ENCODE assay signal across 11 mouse cellular contexts in genomic region chr7:30812291-30812807, GRCm38 (mm10). TPM values are rescaled to one million over a fixed set of nuclear protein-coding genes. Genes with fewer than 3 reads are reported as not detected.
DNase-seq lines count a peak whose midpoint lies in the region; ATAC-seq and TF ChIP-seq lines count a peak whose summit lies in the region.
"Had no signal": no experiment of that assay in that cellular context is flagged by ENCODE, and none has a peak within 500 bp of the region (broad histone marks: within the 10 kb centered on the region; RNA-seq: fewer than 3 reads in every experiment).

No protein-coding gene starts in this region.

- ATAC-seq in hindbrain, postnatal 0 days, result peak; percentile 75
- peak; percentile 67 for ATAC-seq in liver, embryonic 13.5 days (ENCODE audit: low read depth)
- peak; percentile 73 for ATAC-seq in stomach, embryonic 16.5 days (ENCODE audit: insufficient read depth, low FRiP score)
- ATAC-seq: midbrain, embryonic 15.5 days had no signal

- WGBS in spleen, adult 2 months, result 37% methylated on average over 6 of the region's 6 CpGs
- WGBS in hindbrain, postnatal 0 days, result 45% methylated on average over 6 of the region's 6 CpGs
- WGBS in liver, embryonic 13.5 days (ENCODE audit: insufficient replicate concordance), result 27% methylated on average over 6 of the region's 6 CpGs
- WGBS in stomach, embryonic 16.5 days, result 38% methylated on average over 6 of the region's 6 CpGs

- no peaks in the 10 kb centered on the region for H3K27me3 ChIP-seq in spleen, adult 2 months (ENCODE audit: control insufficient read depth, insufficient read depth, low read length)
- no peaks in the 10 kb centered on the region for H3K27me3 ChIP-seq in hindbrain, postnatal 0 days (ENCODE audit: insufficient read depth, low read length)
- H3K27me3 ChIP-seq in liver, embryonic 13.5 days, result no peaks in the 10 kb centered on the region
- no peaks in the 10 kb centered on the region for H3K27me3 ChIP-seq in stomach, embryonic 16.5 days (ENCODE audit: control insufficient read depth, insufficient read depth, low read length)
- H3K27me3 ChIP-seq: embryonic facial prominence, embryonic 15.5 days; hindbrain, embryonic 15.5 days; midbrain, embryonic 15.5 days had no signal

- no peak for DNase-seq in spleen, adult 2 months (ENCODE audit: low read depth in 1 of 2, low spot score in 2 of 2)
- DNase-seq in spleen, adult 12 weeks (ENCODE audit: low spot score), result no peak
- peak; percentile 34 for DNase-seq in hindbrain, postnatal 0 days (ENCODE audit: low spot score)
- peak; percentile 8 for DNase-seq in liver, embryonic 13.5 days
- DNase-seq in left cerebral cortex, adult 11 months (ENCODE audit: low spot score), result no peak
- no peak for DNase-seq in frontal cortex, postnatal 36 days (ENCODE audit: low spot score in 2 of 2)
- no peak for DNase-seq in left cerebral cortex, postnatal 10 days (ENCODE audit: extremely low spot score in 1 of 2, low spot score in 2 of 2)

- intact Hi-C loops in left cerebral cortex, postnatal 10 days (cut with DNase I), result no loop called here

- H3K4me3 ChIP-seq in spleen, adult 2 months (ENCODE audit: extremely low read depth, insufficient read depth, insufficient read length), result no peak overlapping the region
- H3K4me3 ChIP-seq in hindbrain, postnatal 0 days (ENCODE audit: low read length), result no peak overlapping the region
- no peak overlapping the region for H3K4me3 ChIP-seq in liver, embryonic 13.5 days (replicated peaks)
- H3K4me3 ChIP-seq in stomach, embryonic 16.5 days (replicated peaks; ENCODE audit: low read length), result no peak overlapping the region
- H3K4me3 ChIP-seq: embryonic facial prominence, embryonic 15.5 days; hindbrain, embryonic 15.5 days; midbrain, embryonic 15.5 days had no signal

- H3K27ac ChIP-seq in spleen, adult 2 months (ENCODE audit: insufficient read depth, low read length), result 0 out of 2 replicates have a peak overlapping the region, but pooled peaks have one; percentile 19
- peak overlapping the region; percentile 45; the same call in 1 of the 2 replicates for H3K27ac ChIP-seq in hindbrain, postnatal 0 days
- peak overlapping the region; percentile 52 for H3K27ac ChIP-seq in liver, embryonic 13.5 days
- H3K27ac ChIP-seq in stomach, embryonic 16.5 days (ENCODE audit: low read length), result peak overlapping the region; percentile 79
- H3K27ac ChIP-seq: embryonic facial prominence, embryonic 15.5 days; hindbrain, embryonic 15.5 days; midbrain, embryonic 15.5 days had no signal

- TF ChIP-seq POLR2A in spleen, adult 2 months (IDR thresholded peaks at IDR 0.05; ENCODE audit: low read depth, low read length), result no peak

- H3K9ac ChIP-seq in hindbrain, postnatal 0 days (replicated peaks; ENCODE audit: low read length), result no peak overlapping the region
- H3K9ac ChIP-seq in liver, embryonic 13.5 days, result no peak overlapping the region
- H3K9ac ChIP-seq in stomach, embryonic 16.5 days (ENCODE audit: low read length), result no peak overlapping the region; the same call in 1 of the 2 replicates
- H3K9ac ChIP-seq: embryonic facial prominence, embryonic 15.5 days; hindbrain, embryonic 15.5 days; midbrain, embryonic 15.5 days had no signal

- peaks cover 5% of the 10 kb centered on the region; the same call in 1 of the 2 replicates for H3K4me1 ChIP-seq in spleen, adult 2 months (ENCODE audit: control insufficient read depth, insufficient read depth, insufficient read length)
- H3K4me1 ChIP-seq in hindbrain, postnatal 0 days (ENCODE audit: insufficient read depth, low read length), result no peaks in the 10 kb centered on the region
- peaks cover 11% of the 10 kb centered on the region for H3K4me1 ChIP-seq in liver, embryonic 13.5 days (replicated peaks)
- peaks cover 13% of the 10 kb centered on the region for H3K4me1 ChIP-seq in stomach, embryonic 16.5 days (ENCODE audit: control insufficient read depth, insufficient read depth, low read length)
- H3K4me1 ChIP-seq: embryonic facial prominence, embryonic 15.5 days; hindbrain, embryonic 15.5 days; midbrain, embryonic 15.5 days had no signal

- TF ChIP-seq CTCF in spleen, adult 2 months (IDR thresholded peaks at IDR 0.05; ENCODE audit: extremely low read depth, insufficient read depth, insufficient read length, insufficient replicate concordance), result no peak
- TF ChIP-seq CTCF in hindbrain, postnatal 0 days (IDR thresholded peaks at IDR 0.05; ENCODE audit: low read depth), result no peak

- H3K4me2 ChIP-seq in hindbrain, postnatal 0 days (ENCODE audit: low read depth, low read length), result no peak overlapping the region
- H3K4me2 ChIP-seq in liver, embryonic 13.5 days, result peak overlapping the region; percentile 7; the same call in 1 of the 2 replicates
- no peak overlapping the region for H3K4me2 ChIP-seq in stomach, embryonic 16.5 days (ENCODE audit: low read depth, low read length)
- H3K4me2 ChIP-seq: embryonic facial prominence, embryonic 15.5 days; hindbrain, embryonic 15.5 days; midbrain, embryonic 15.5 days had no signal

- H3K36me3 ChIP-seq in spleen, adult 2 months (ENCODE audit: control insufficient read depth, insufficient read depth, low read length), result no peaks in the 10 kb centered on the region
- no peaks in the 10 kb centered on the region for H3K36me3 ChIP-seq in hindbrain, postnatal 0 days (ENCODE audit: insufficient read depth, low read length)
- H3K36me3 ChIP-seq in liver, embryonic 13.5 days, result no peaks in the 10 kb centered on the region
- H3K36me3 ChIP-seq in stomach, embryonic 16.5 days (ENCODE audit: control insufficient read depth, insufficient read depth, low read length), result no peaks in the 10 kb centered on the region
- H3K36me3 ChIP-seq: embryonic facial prominence, embryonic 15.5 days; hindbrain, embryonic 15.5 days; midbrain, embryonic 15.5 days had no signal

- no peaks in the 10 kb centered on the region for H3K9me3 ChIP-seq in hindbrain, postnatal 0 days (ENCODE audit: low read length)
- no peaks in the 10 kb centered on the region for H3K9me3 ChIP-seq in liver, embryonic 13.5 days (replicated peaks)
- no peaks in the 10 kb centered on the region for H3K9me3 ChIP-seq in stomach, embryonic 16.5 days (replicated peaks; ENCODE audit: control insufficient read depth, low read length)
- H3K9me3 ChIP-seq: embryonic facial prominence, embryonic 15.5 days; hindbrain, embryonic 15.5 days; midbrain, embryonic 15.5 days had no signal

RNA-seq across cellular contexts. Expression of gene Ffar2, which starts 11.2 kb away (rescaled TPM):
- polyA plus RNA-seq in spleen, adult 2 months (2012; rRNA removed), result 19.2 and 38.6 TPM in 2 replicates
- total RNA-seq in hindbrain, postnatal 0 days (2014; rRNA removed), result 0.16 TPM in 1 of 2 replicates, not detected in the other
- 0.19 and 0.23 TPM in 2 replicates for polyA plus RNA-seq in hindbrain, postnatal 0 days (2015; fragmentation: Nextera tagmentation; extraction: Ambion mirVana)
- polyA plus RNA-seq in liver, embryonic 13.5 days (2015; fragmentation: Nextera tagmentation; extraction: Ambion mirVana), result 0.35 and 0.46 TPM in 2 replicates
- 8.2 and 11.6 TPM in 2 replicates for polyA plus RNA-seq in stomach, embryonic 16.5 days (2015; fragmentation: Nextera tagmentation; extraction: Ambion mirVana)
- under 1 TPM in 1 of 2 experiments, not detected in 1; 0.69 TPM for total RNA-seq in left cerebral cortex, postnatal 10 days (2021)
- polyA plus RNA-seq: embryonic facial prominence, embryonic 15.5 days; midbrain, embryonic 15.5 days had no signal

RNA-seq across cellular contexts. Expression of gene Krtdap, which starts 24.7 kb away (rescaled TPM):
- polyA plus RNA-seq in spleen, adult 2 months (2012; rRNA removed), result not detected in 2 replicates
- not detected in 2 replicates for total RNA-seq in hindbrain, postnatal 0 days (2014; rRNA removed)
- polyA plus RNA-seq in hindbrain, postnatal 0 days (2015; fragmentation: Nextera tagmentation; extraction: Ambion mirVana), result 0.66 and 1.8 TPM in 2 replicates
- 0.27 TPM in 1 of 2 replicates, not detected in the other for polyA plus RNA-seq in liver, embryonic 13.5 days (2015; fragmentation: Nextera tagmentation; extraction: Ambion mirVana)
- 767 and 1,136 TPM in 2 replicates for polyA plus RNA-seq in stomach, embryonic 16.5 days (2015; fragmentation: Nextera tagmentation; extraction: Ambion mirVana)
- total RNA-seq in left cerebral cortex, postnatal 10 days (2021), result not detected

RNA-seq across cellular contexts. Expression of gene Ffar3, which starts 43.6 kb away (rescaled TPM):
- 0.59 and 0.84 TPM in 2 replicates for polyA plus RNA-seq in spleen, adult 2 months (2012; rRNA removed)
- 0.05 TPM in 1 of 2 replicates, not detected in the other for total RNA-seq in hindbrain, postnatal 0 days (2014; rRNA removed)
- polyA plus RNA-seq in hindbrain, postnatal 0 days (2015; fragmentation: Nextera tagmentation; extraction: Ambion mirVana), result 0.09 TPM in 1 of 2 replicates, not detected in the other
- not detected in 2 replicates for polyA plus RNA-seq in liver, embryonic 13.5 days (2015; fragmentation: Nextera tagmentation; extraction: Ambion mirVana)
- 0.44 and 0.47 TPM in 2 replicates for polyA plus RNA-seq in stomach, embryonic 16.5 days (2015; fragmentation: Nextera tagmentation; extraction: Ambion mirVana)
- total RNA-seq in left cerebral cortex, postnatal 10 days (2021), result not detected
- polyA plus RNA-seq: embryonic facial prominence, embryonic 15.5 days; hindbrain, embryonic 15.5 days; midbrain, embryonic 15.5 days had no signal

RNA-seq across cellular contexts. Expression of gene Dmkn, which starts 48.8 kb away (rescaled TPM):
- 1.1 and 1.5 TPM in 2 replicates for polyA plus RNA-seq in spleen, adult 2 months (2012; rRNA removed)
- 1.4 and 2.1 TPM in 2 replicates for total RNA-seq in hindbrain, postnatal 0 days (2014; rRNA removed)
- 3.9 and 5.8 TPM in 2 replicates for polyA plus RNA-seq in hindbrain, postnatal 0 days (2015; fragmentation: Nextera tagmentation; extraction: Ambion mirVana)
- polyA plus RNA-seq in liver, embryonic 13.5 days (2015; fragmentation: Nextera tagmentation; extraction: Ambion mirVana), result 0.17 TPM in 1 of 2 replicates, not detected in the other
- 391 and 628 TPM in 2 replicates for polyA plus RNA-seq in stomach, embryonic 16.5 days (2015; fragmentation: Nextera tagmentation; extraction: Ambion mirVana)
- total RNA-seq in left cerebral cortex, postnatal 10 days (2021), result 1 to 10 TPM; 1.4 to 1.5 TPM

RNA-seq across cellular contexts. Expression of gene Ffar1, which starts 49.0 kb away (rescaled TPM):
- 17.0 and 20.1 TPM in 2 replicates for polyA plus RNA-seq in spleen, adult 2 months (2012; rRNA removed)
- total RNA-seq in hindbrain, postnatal 0 days (2014; rRNA removed), result not detected in 2 replicates
- not detected in 2 replicates for polyA plus RNA-seq in hindbrain, postnatal 0 days (2015; fragmentation: Nextera tagmentation; extraction: Ambion mirVana)
- not detected in 2 replicates for polyA plus RNA-seq in liver, embryonic 13.5 days (2015; fragmentation: Nextera tagmentation; extraction: Ambion mirVana)
- 0.17 TPM in 2 replicates for polyA plus RNA-seq in stomach, embryonic 16.5 days (2015; fragmentation: Nextera tagmentation; extraction: Ambion mirVana)
- total RNA-seq in left cerebral cortex, postnatal 10 days (2021), result not detected
- polyA plus RNA-seq: embryonic facial prominence, embryonic 15.5 days; hindbrain, embryonic 15.5 days; midbrain, embryonic 15.5 days had no signal

Comparison
In these comparisons a context has a peak if more than half of its experiments do, and no peak if none do; other contexts are left out.
1. DNase-seq: peak in hindbrain, postnatal 0 days (single experiment) and liver, embryonic 13.5 days (single experiment); none in spleen, adult 2 months (0 of 2), spleen, adult 12 weeks (single experiment), left cerebral cortex, adult 11 months (single experiment), frontal cortex, postnatal 36 days (0 of 2) and left cerebral cortex, postnatal 10 days (0 of 2).
2. H3K27ac ChIP-seq: peak in every context shown above with its lines; median percentile 79 in stomach, embryonic 16.5 days; 52 in liver, embryonic 13.5 days; 45 in hindbrain, postnatal 0 days; 19 in spleen, adult 2 months.
3. RNA of gene Krtdap, which starts 24.7 kb away (polyA plus RNA-seq): 767 to 1,136 TPM in stomach, embryonic 16.5 days; 0.66 to 1.8 TPM in hindbrain, postnatal 0 days, 0.27 TPM in liver, embryonic 13.5 days and not detected in spleen, adult 2 months; every median in the first group is over 100 times any median in the second.
4. Peak in every context shown above with its lines, with median percentiles within 50 percentile points of each other: ATAC-seq.